ENCODE assay signal across 8 mouse cellular contexts in the genomic region with DNA sequence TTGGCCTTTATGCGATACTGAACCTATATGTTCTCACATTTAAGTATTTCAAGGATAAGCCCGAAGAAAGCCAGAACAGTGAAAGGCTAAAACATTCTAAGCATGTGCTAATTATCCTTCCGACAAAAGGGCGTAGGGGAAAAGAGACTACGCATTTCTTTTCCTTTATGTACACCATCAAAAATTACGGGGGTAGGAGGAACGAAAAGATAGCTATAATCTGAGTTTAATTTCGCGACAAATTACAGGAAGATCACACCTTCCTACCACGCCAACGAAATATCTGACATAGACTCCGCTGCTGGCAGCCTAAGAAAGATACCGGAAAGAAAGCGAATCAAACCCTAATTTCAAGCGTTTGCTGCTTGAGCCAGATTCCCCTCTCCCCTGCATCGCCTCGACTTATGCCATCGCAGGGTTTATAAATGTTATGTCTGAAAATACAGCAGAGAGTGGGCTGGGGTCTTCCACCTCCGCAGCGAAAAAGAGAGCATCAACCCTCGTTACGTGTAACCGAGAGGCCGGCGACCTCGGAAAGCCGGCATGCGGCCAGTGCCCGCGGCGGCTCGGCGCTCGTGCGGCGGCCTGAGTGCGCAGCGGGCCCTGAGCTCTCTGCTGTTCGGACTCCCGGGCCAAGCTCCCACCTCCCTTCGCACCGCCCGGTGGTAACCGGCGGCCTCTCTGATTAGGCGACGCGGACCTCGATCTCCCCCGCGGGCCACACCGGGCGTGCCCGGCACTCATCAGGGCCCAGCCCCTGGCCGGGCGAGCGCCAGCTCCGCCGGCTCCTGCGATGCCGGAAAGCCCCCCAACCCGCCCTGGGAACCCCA. TPM values are rescaled to one million over a fixed set of nuclear protein-coding genes. Genes with fewer than 3 reads are reported as not detected.
DNase-seq lines count a peak whose midpoint lies in the region; ATAC-seq lines count a peak whose summit lies in the region.

No protein-coding gene starts in this region.

- H3K27ac ChIP-seq in forebrain, embryonic 13.5 days: peak overlapping the region; percentile 89
- H3K27ac ChIP-seq in midbrain, embryonic 11.5 days (ENCODE audit: low read depth, low read length): peak overlapping the region; percentile 75

- WGBS in forebrain, embryonic 13.5 days: under 1% methylated on average over 62 of the region's 62 CpGs
- under 1% methylated on average over 61 of the region's 62 CpGs for WGBS in midbrain, embryonic 11.5 days

- peak overlapping the region; percentile 92 for H3K9ac ChIP-seq in forebrain, embryonic 13.5 days
- H3K9ac ChIP-seq in midbrain, embryonic 11.5 days (ENCODE audit: low read length): peak overlapping the region; percentile 97

- H3K4me1 ChIP-seq in forebrain, embryonic 13.5 days: peaks cover 23% of the 10 kb centered on the region
- peaks cover 15% of the 10 kb centered on the region for H3K4me1 ChIP-seq in midbrain, embryonic 11.5 days (ENCODE audit: control insufficient read depth, insufficient read depth, low read length)

- H3K4me3 ChIP-seq in forebrain, embryonic 13.5 days: peak overlapping the region; percentile 93
- peak overlapping the region; percentile 98 for H3K4me3 ChIP-seq in midbrain, embryonic 11.5 days (ENCODE audit: low read depth, low read length)

- peak; percentile 52 for DNase-seq in ovary, adult 18-20 months (ENCODE audit: low spot score)
- DNase-seq in ovary, postnatal 36 days (ENCODE audit: low spot score): no peak
- peak; percentile 68 for DNase-seq in adipocyte (ENCODE audit: low spot score)
- DNase-seq in kidney, postnatal 25 days: peak; percentile 60 to 88
- DNase-seq in midbrain, embryonic 11.5 days (ENCODE audit: low spot score, missing footprints): peak; percentile 98
- no peak for DNase-seq in natural killer cell, adult 2 months (ENCODE audit: low spot score in 2 of 2)
- no peak for DNase-seq in spleen, postnatal 4 days (ENCODE audit: low spot score in 2 of 2)

- peaks cover 27% of the 10 kb centered on the region for H3K36me3 ChIP-seq in forebrain, embryonic 13.5 days (ENCODE audit: poor library complexity, severe bottlenecking)
- H3K36me3 ChIP-seq in midbrain, embryonic 11.5 days (ENCODE audit: control insufficient read depth, insufficient read depth, low read length): peaks cover 3% of the 10 kb centered on the region; the same call in 1 of the 2 replicates

- H3K9me3 ChIP-seq in forebrain, embryonic 13.5 days (replicated peaks): no peaks in the 10 kb centered on the region
- H3K9me3 ChIP-seq in midbrain, embryonic 11.5 days (ENCODE audit: control insufficient read depth, low read length): no peaks in the 10 kb centered on the region

- ATAC-seq in forebrain, embryonic 13.5 days: peak; percentile 81
- peak; percentile 90 for ATAC-seq in midbrain, embryonic 11.5 days (ENCODE audit: low FRiP score)

- H3K27me3 ChIP-seq in forebrain, embryonic 13.5 days: no peaks in the 10 kb centered on the region
- no peaks in the 10 kb centered on the region for H3K27me3 ChIP-seq in midbrain, embryonic 11.5 days (ENCODE audit: control insufficient read depth, insufficient read depth, low read length)

- peak overlapping the region; percentile 63 for H3K4me2 ChIP-seq in forebrain, embryonic 13.5 days
- H3K4me2 ChIP-seq in midbrain, embryonic 11.5 days: peak overlapping the region; percentile 72

RNA-seq across cellular contexts. Expression of a gene that starts 0.6 kb away (rescaled TPM):
- polyA plus RNA-seq in forebrain, embryonic 13.5 days (2015; fragmentation: Nextera tagmentation; extraction: Ambion mirVana): 289 and 296 TPM in 2 replicates
- polyA plus RNA-seq in midbrain, embryonic 11.5 days (2014; fragmentation: Nextera tagmentation; extraction: Ambion mirVana): 384 and 403 TPM in 2 replicates

RNA-seq across cellular contexts. Expression of a gene that starts 8.7 kb away (rescaled TPM):
- polyA plus RNA-seq in forebrain, embryonic 13.5 days (2015; fragmentation: Nextera tagmentation; extraction: Ambion mirVana): 25.8 and 26.3 TPM in 2 replicates
- polyA plus RNA-seq in midbrain, embryonic 11.5 days (2014; fragmentation: Nextera tagmentation; extraction: Ambion mirVana): 31.3 and 33.3 TPM in 2 replicates

RNA-seq across cellular contexts. Expression of a gene that starts 19.2 kb away (rescaled TPM):
- polyA plus RNA-seq in forebrain, embryonic 13.5 days (2015; fragmentation: Nextera tagmentation; extraction: Ambion mirVana): 56.1 and 57.6 TPM in 2 replicates
- polyA plus RNA-seq in midbrain, embryonic 11.5 days (2014; fragmentation: Nextera tagmentation; extraction: Ambion mirVana): 37.4 and 42.8 TPM in 2 replicates

RNA-seq across cellular contexts. Expression of a gene that starts 55.3 kb away (rescaled TPM):
- 18.9 and 19.2 TPM in 2 replicates for polyA plus RNA-seq in forebrain, embryonic 13.5 days (2015; fragmentation: Nextera tagmentation; extraction: Ambion mirVana)
- polyA plus RNA-seq in midbrain, embryonic 11.5 days (2014; fragmentation: Nextera tagmentation; extraction: Ambion mirVana): 15.9 TPM in 2 replicates

Comparison
In these comparisons a context has a peak if more than half of its experiments do, and no peak if none do; other contexts are left out.
1. DNase-seq: peak in ovary, adult 18-20 months (single experiment), adipocyte (single experiment), kidney, postnatal 25 days (2 of 2) and midbrain, embryonic 11.5 days (single experiment); none in ovary, postnatal 36 days (single experiment), natural killer cell, adult 2 months (0 of 2) and spleen, postnatal 4 days (0 of 2).